Mouse (Mus musculus): ENCODE measurements around the gene Rasd2.

The Rasd2 gene

GRCm38 (mm10) chr8:75219877-75220738, 6.4 kb downstream of the Rasd2 start:
- no peak for DNase-seq (ENCODE audit: low spot score in 2 of 2)

GRCm38 (mm10) chr8:75222665-75223064, 8.9 kb downstream of the Rasd2 start:
- no peak for DNase-seq (ENCODE audit: low spot score in 2 of 2)

GRCm38 (mm10) chr8:75226773-75227172, 13.0 kb downstream of the Rasd2 start:
- DNase-seq (ENCODE audit: low spot score in 2 of 2), result no peak

GRCm38 (mm10) chr8:75233915-75234554, 20.3 kb downstream of the Rasd2 start:
- no peak for DNase-seq (ENCODE audit: low spot score in 2 of 2)

- DNase-seq (ENCODE audit: low spot score in 2 of 2), result no peak
Observed at GRCm38 (mm10) chr8:75247331-75247730, 33.6 kb downstream of the Rasd2 start.

GRCm38 (mm10) chr8:75249186-75249585, 35.4 kb downstream of the Rasd2 start:
- DNase-seq (ENCODE audit: low spot score in 2 of 2), result no peak

- no peak for DNase-seq (ENCODE audit: low spot score in 2 of 2)
Observed at GRCm38 (mm10) chr8:75254027-75254426, 40.3 kb downstream of the Rasd2 start.

GRCm38 (mm10) chr8:75255635-75256034, 41.9 kb downstream of the Rasd2 start:
- no peak for DNase-seq (ENCODE audit: low spot score in 2 of 2)

- no peak for DNase-seq (ENCODE audit: low spot score in 2 of 2)
Observed at GRCm38 (mm10) chr8:75272166-75272565, 58.4 kb downstream of the Rasd2 start.

Data from frontal cortex, postnatal 25 days (tissue).